ENCODE assay signal across 8 mouse cellular contexts in the genomic region with DNA sequence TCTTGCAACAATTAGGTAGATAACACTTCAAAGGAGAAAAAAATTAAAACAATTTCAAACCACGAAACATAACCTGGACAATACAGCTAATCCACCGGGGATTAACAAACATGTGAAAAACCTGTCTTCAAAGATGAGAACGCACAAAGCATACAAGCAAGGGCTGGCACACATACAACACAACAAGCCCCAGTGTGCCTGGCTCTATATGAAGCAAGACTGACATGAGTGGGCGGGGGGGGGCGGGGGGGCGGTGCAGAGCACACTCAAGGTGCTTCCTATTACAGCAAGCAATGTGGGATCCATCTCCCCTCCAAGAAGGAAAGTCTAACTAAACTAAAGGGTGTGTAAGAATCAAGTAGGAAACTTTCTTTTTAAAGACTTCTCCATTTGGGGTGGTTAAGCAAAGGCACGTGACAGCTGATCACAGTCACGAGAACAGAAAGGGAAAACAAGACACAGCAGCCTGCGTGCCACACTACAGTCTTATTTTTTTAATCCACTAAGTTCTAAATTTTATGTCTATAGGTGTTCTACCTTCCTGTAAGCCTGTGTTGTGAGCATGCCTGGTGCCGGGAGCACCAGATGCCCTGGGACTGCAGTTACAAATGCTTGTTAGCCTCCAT. TPM values are rescaled to one million over a fixed set of nuclear protein-coding genes. Genes with fewer than 3 reads are reported as not detected.
A peak's percentile ranks its signal among the peaks of the same experiment; 100 is the strongest.
DNase-seq lines count a peak whose midpoint lies in the region; ATAC-seq and TF ChIP-seq lines count a peak whose summit lies in the region.

No protein-coding gene starts in this region.

- no peak for TF ChIP-seq POLR2A in liver, adult 2 months (IDR thresholded peaks at IDR 0.05; ENCODE audit: extremely low read depth, insufficient read depth, low read length)

- H3K4me3 ChIP-seq in embryonic facial prominence, embryonic 15.5 days (replicated peaks): no peak overlapping the region
- peak overlapping the region; percentile 39 for H3K4me3 ChIP-seq in liver, adult 2 months (ENCODE audit: insufficient read depth, low read depth, low read length)

- 47% methylated on average over 10 of the region's 10 CpGs for WGBS in embryonic facial prominence, embryonic 15.5 days
- WGBS in liver, adult 2 months: 22% methylated on average over 10 of the region's 10 CpGs

- TF ChIP-seq CTCF in liver, adult 2 months (IDR thresholded peaks at IDR 0.05; ENCODE audit: low read depth, low read length): no peak

- 0 out of 2 replicates have a peak overlapping the region, but pooled peaks have one; percentile 11 for H3K4me2 ChIP-seq in embryonic facial prominence, embryonic 15.5 days (replicated peaks)

- peaks cover 24% of the 10 kb centered on the region for H3K4me1 ChIP-seq in embryonic facial prominence, embryonic 15.5 days
- H3K4me1 ChIP-seq in liver, adult 2 months (ENCODE audit: control insufficient read depth, insufficient read depth, low read length): peaks cover 20% of the 10 kb centered on the region

- no peaks in the 10 kb centered on the region for H3K9me3 ChIP-seq in embryonic facial prominence, embryonic 15.5 days (replicated peaks)

- peaks cover 9% of the 10 kb centered on the region; the same call in 1 of the 2 replicates for H3K79me2 ChIP-seq in liver, adult 2 months (ENCODE audit: control insufficient read depth, insufficient read depth, low read length)

- peak; percentile 20 for DNase-seq in spleen, adult 12 weeks (ENCODE audit: low spot score)
- no peak for DNase-seq in spleen, postnatal 14 days (ENCODE audit: low spot score in 2 of 2)
- DNase-seq in liver, adult 2 months (ENCODE audit: extremely low read depth, low read depth, low spot score): peak; percentile 69
- DNase-seq in splenic B cell, adult 2 months (ENCODE audit: low read depth, low spot score): peak; percentile 90
- no peak for DNase-seq in urinary bladder, postnatal 4 days (ENCODE audit: low spot score in 2 of 2)
- no peak for DNase-seq in frontal cortex, adult 2 months (ENCODE audit: extremely low spot score in 1 of 2, low spot score in 1 of 2)
- no peak for DNase-seq in right cerebral cortex, postnatal 14 days

- H3K36me3 ChIP-seq in embryonic facial prominence, embryonic 15.5 days: 0 out of 2 replicates have a peak, but pooled peaks cover 10% of the 10 kb centered on the region
- H3K36me3 ChIP-seq in liver, adult 2 months (ENCODE audit: control insufficient read depth, insufficient read depth, low read length): peaks cover 9% of the 10 kb centered on the region; the same call in 1 of the 2 replicates
- no peaks in the 10 kb centered on the region; the same call in 1 of the 2 replicates for H3K36me3 ChIP-seq in splenic B cell, adult 2 months (ENCODE audit: control insufficient read depth, insufficient read depth, low read length, poor library complexity, severe bottlenecking)

- no peak overlapping the region for H3K9ac ChIP-seq in embryonic facial prominence, embryonic 15.5 days
- peak overlapping the region; percentile 39 for H3K9ac ChIP-seq in liver, adult 2 months (ENCODE audit: low read depth, low read length)

- H3K27me3 ChIP-seq in embryonic facial prominence, embryonic 15.5 days: no peaks in the 10 kb centered on the region
- no peaks in the 10 kb centered on the region for H3K27me3 ChIP-seq in liver, adult 2 months (ENCODE audit: control insufficient read depth, insufficient read depth, low read length)
- H3K27me3 ChIP-seq in splenic B cell, adult 2 months (ENCODE audit: control insufficient read depth, insufficient read depth, low read length, poor library complexity, severe bottlenecking): no peaks in the 10 kb centered on the region

- peak overlapping the region; percentile 69 for H3K27ac ChIP-seq in embryonic facial prominence, embryonic 15.5 days (replicated peaks)
- peak overlapping the region; percentile 37 for H3K27ac ChIP-seq in liver, adult 2 months (replicated peaks; ENCODE audit: insufficient read depth, low read depth, low read length)

- ATAC-seq in embryonic facial prominence, embryonic 15.5 days (ENCODE audit: insufficient number of reproducible peaks, low FRiP score, low TSS enrichment, low read depth): no peak

RNA-seq across cellular contexts. Expression of gene Slc23a2, which starts 42.3 kb away (rescaled TPM):
- polyA plus RNA-seq in embryonic facial prominence, embryonic 15.5 days (2015; fragmentation: Nextera tagmentation; extraction: Ambion mirVana): 12.4 and 14.0 TPM in 2 replicates
- 14.8 and 20.5 TPM in 2 replicates for total RNA-seq in liver, adult 2 months (2014; rRNA removed)
- polyA plus RNA-seq in liver, adult 2 months (2012; rRNA removed): 7.0 and 12.7 TPM in 2 replicates
- 86.7 and 98.5 TPM in 2 replicates for polyA plus RNA-seq in frontal cortex, adult 2 months (2012; rRNA removed)

Comparison
In these comparisons a context has a peak if more than half of its experiments do, and no peak if none do; other contexts are left out.
1. DNase-seq: peak in spleen, adult 12 weeks (single experiment), liver, adult 2 months (single experiment) and splenic B cell, adult 2 months (single experiment); none in spleen, postnatal 14 days (0 of 2), urinary bladder, postnatal 4 days (0 of 2), frontal cortex, adult 2 months (0 of 2) and right cerebral cortex, postnatal 14 days (single experiment).